Mouse (Mus musculus): ENCODE data around the gene Cog8. TPM values are rescaled to one million over a fixed set of nuclear protein-coding genes. Genes with fewer than 3 reads are reported as not detected.

Cog8 gene
- polyA plus RNA-seq (2015; fragmentation: Nextera tagmentation; extraction: Ambion mirVana) = 35.0 and 35.6 TPM in 2 replicates

DNA sequence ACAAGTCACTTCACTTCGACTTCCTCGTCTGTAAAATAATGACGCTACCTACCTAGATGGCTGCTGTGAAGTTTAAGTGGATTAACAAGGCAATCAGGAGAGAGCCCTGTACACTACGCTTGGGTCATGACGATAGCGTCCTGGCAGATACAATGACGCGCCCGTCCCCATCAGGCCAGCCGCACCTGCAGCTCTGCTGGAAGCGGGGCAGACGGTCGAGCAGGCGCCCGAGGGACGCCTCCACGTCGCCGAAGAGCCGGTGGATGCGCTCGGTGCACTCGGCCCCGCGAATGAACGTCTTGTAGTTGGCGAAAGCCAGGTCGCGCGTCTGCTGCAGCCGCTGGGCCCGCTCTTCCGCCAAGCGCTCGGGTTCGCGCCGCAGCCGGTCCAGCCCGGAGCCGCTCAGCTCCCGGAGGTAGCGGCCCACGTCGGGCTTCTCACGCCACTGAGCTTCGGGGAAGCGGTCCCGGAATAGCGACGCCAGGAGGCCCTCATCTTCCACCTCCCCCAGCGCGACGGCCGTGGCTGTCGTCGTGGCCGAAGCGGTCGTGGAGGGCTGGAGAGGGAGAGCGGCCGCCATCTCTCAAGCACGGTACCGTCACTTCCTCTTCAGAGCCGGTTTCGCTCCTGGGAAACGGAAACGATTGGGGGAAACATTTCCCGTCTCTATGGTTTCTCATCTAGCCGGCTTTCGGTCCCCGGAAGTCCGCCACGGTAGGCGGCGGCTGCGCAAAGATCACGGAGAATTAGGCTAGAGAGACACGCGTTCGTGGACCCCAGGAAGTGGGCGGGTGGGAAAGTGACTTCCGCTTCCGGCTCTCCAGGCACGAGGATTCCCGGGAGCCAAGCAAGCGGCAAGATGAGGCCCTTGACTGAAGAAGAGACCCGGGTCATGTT lies at the start of gene Cog8, which contains the start of gene Nip7:
TSS of gene Cog8 (minus strand) at position 614 of the 897 bp plus-strand sequence.
TSS of gene Nip7 (plus strand) at position 802 of the 897 bp plus-strand sequence.
- WGBS = under 1% methylated on average over 88 of the region's 88 CpGs
- Histone ChIP-seq H3K9me3 (ENCODE audit: low read length) (peaks cover 3% of the 10 kb centered on the region; the same call in 1 of the 2 replicates), H3K4me1 (ENCODE audit: insufficient read depth, low read length) (peaks cover 23% of the 10 kb centered on the region), H3K27ac (ENCODE audit: low read length) (peak within 1 kb of the TSS; percentile 80), H3K27me3 (ENCODE audit: insufficient read depth, low read length) (no peaks in the 10 kb centered on the region), H3K4me3 (ENCODE audit: low read length) (peak within 1 kb of the TSS; percentile 99), H3K36me3 (ENCODE audit: insufficient read depth, low read length) (peaks cover 54% of the 10 kb centered on the region), H3K4me2 (replicated peaks; ENCODE audit: low read depth, low read length) (peak within 1 kb of the TSS; percentile 90), H3K9ac (replicated peaks; ENCODE audit: low read length) (peak within 1 kb of the TSS; percentile 93)
- peak; percentile 93 for ATAC-seq (ENCODE audit: low FRiP score, low TSS enrichment)

DNA sequence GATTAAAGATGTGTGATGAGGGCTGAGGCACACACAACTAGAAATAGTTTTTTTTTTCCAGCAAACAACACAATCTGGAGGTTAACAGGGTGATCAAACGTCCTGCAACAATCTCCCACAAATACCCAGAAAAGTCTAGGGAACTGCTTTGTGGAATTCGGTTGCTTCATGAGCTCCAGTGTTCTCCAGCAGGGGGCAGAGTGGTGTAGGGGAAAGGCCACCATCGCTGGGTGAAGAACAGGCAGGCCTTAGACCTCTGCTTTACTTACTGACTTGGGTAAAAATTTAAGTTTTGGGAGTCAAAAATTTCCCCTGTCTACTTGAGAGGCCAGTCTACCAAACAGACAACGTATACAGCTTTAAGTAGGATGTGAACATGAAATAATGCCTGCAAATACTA lies 48.1 kb upstream of the Cog8 start:
- Histone ChIP-seq H3K9me3 (ENCODE audit: low read length) (no peaks in the 10 kb centered on the region), H3K36me3 (ENCODE audit: insufficient read depth, low read length) (no peaks in the 10 kb centered on the region), H3K4me1 (ENCODE audit: insufficient read depth, low read length) (peaks cover 10% of the 10 kb centered on the region; the same call in 1 of the 2 replicates), H3K27me3 (ENCODE audit: insufficient read depth, low read length) (no peaks in the 10 kb centered on the region), H3K4me3 (ENCODE audit: low read length) (no peak overlapping the region), H3K27ac (ENCODE audit: low read length) (no peak overlapping the region), H3K9ac (replicated peaks; ENCODE audit: low read length) (no peak overlapping the region), H3K4me2 (replicated peaks; ENCODE audit: low read depth, low read length) (no peak overlapping the region)
- no peak for ATAC-seq (ENCODE audit: low FRiP score, low TSS enrichment)
- WGBS = 7% methylated on average over 4 of the region's 4 CpGs

DNA sequence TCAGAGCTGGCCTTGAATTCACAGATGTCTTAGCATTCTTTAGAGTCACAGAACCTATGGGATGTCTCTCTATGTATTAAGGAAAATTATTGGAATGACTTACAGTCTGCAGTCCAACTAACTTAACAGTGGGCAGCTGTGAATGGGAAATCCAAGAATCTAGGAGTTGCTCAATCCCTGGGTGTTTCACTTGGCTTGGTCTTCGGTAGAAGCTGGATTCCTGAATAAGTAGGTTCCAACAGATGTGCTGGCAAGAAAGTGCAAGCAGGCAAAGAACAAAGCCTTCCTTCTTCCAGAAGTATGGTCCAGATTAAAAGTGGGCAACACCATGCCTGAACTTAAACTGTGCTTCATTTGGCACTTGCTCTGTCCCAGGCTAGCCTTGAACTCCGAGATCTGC lies 44.1 kb upstream of the Cog8 start:
- no peak overlapping the region for H3K27ac ChIP-seq (ENCODE audit: low read length)
- ATAC-seq (ENCODE audit: low FRiP score, low TSS enrichment) = no peak

DNA sequence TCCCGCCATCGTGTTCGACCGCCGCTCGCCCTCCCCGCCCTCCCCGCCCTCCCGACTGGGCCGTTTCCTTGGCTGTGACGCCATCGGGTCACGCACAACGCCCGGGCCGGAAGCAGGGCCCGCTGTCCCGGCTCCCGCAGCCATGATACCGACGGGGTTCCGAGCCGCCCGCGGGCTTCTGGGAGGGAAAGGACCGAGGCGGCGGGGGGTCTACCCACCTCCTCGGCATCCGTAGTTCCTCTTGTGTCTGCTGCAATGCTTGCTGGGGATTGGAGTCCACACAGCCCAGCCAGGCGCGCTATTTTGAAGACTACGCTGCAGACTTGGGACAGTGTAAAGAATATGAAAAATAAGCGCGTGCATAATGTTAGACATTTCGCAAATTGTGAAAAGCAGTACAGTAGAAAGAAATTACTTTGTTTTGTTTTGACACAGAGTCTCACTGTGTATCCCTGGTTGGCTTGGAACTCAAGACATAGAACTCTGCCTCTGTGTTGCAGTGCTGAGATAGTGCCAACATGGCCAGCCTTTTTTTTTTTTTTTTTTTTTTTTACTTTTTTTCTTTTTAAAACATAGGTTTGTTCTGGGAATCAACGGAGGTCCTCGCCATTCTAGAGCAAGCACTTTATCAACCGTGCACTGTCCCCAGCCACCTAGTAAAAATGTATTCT lies 40.0 kb upstream of the Cog8 start, which contains the start of gene Terf2:
TSS of gene Terf2 (minus strand) at position 182 of the 671 bp plus-strand sequence.
- peak within 1 kb of the TSS; percentile 89 for H3K9ac ChIP-seq (replicated peaks; ENCODE audit: low read length)
- H3K9me3 ChIP-seq (ENCODE audit: low read length) = no peaks in the 10 kb centered on the region
- peak within 1 kb of the TSS; percentile 88 for H3K4me3 ChIP-seq (ENCODE audit: low read length)
- peaks cover 20% of the 10 kb centered on the region; the same call in 1 of the 2 replicates for H3K4me1 ChIP-seq (ENCODE audit: insufficient read depth, low read length)
- peak; percentile 95 for ATAC-seq (ENCODE audit: low FRiP score, low TSS enrichment)
- peak within 1 kb of the TSS; percentile 92 for H3K27ac ChIP-seq (ENCODE audit: low read length)
- 3% methylated on average over 38 of the region's 39 CpGs for WGBS
- H3K36me3 ChIP-seq (ENCODE audit: insufficient read depth, low read length) = peaks cover 14% of the 10 kb centered on the region; the same call in 1 of the 2 replicates
- peak within 1 kb of the TSS; percentile 75 for H3K4me2 ChIP-seq (replicated peaks; ENCODE audit: low read depth, low read length)
- no peaks in the 10 kb centered on the region for H3K27me3 ChIP-seq (ENCODE audit: insufficient read depth, low read length)

More for the DNA sequence above, 44.1 kb upstream of the Cog8 start:
- H3K36me3 ChIP-seq (ENCODE audit: insufficient read depth, low read length) = no peaks in the 10 kb centered on the region
- no peaks in the 10 kb centered on the region for H3K27me3 ChIP-seq (ENCODE audit: insufficient read depth, low read length)
- no peak overlapping the region for H3K4me2 ChIP-seq (replicated peaks; ENCODE audit: low read depth, low read length)
- no peak overlapping the region for H3K4me3 ChIP-seq (ENCODE audit: low read length)
- H3K9me3 ChIP-seq (ENCODE audit: low read length) = no peaks in the 10 kb centered on the region
- 88% methylated on average over 2 of the region's 2 CpGs for WGBS
- H3K4me1 ChIP-seq (ENCODE audit: insufficient read depth, low read length) = 0 out of 2 replicates have a peak, but pooled peaks cover 4% of the 10 kb centered on the region
- H3K9ac ChIP-seq (replicated peaks; ENCODE audit: low read length) = no peak overlapping the region

DNA sequence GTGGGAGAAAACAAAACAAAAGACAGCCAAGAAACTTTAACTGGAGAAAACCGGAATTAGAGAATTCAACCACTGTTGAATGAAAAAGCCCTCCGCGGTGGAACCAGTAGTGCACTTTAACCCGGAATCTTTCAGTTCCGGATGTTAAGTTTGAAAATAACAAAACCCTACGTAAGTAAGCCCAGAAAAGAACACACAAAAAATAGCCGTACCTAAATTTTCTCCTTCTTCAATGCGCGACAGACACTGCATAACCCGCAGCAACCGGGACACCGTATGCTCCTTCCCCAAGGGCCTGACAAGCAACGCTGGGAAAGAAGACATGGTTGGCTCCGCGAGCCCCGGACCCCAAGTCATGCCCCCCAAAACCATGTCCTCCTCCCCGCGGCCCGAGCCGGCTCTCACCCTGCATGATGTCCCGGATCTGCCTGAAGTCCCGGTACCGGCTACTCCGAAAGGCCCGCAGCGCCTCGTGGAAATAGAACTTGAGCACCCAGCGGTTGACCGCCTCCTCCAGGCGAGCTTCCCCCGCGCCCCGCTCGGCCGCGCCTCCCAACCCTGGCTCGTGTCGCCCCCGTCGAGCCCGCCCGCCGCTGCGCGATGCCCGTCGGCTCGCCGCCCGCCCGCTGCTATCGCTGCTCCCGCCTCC lies 39.4 kb upstream of the Cog8 start:
- Histone ChIP-seq H3K36me3 (ENCODE audit: insufficient read depth, low read length) (peaks cover 20% of the 10 kb centered on the region), H3K27me3 (ENCODE audit: insufficient read depth, low read length) (no peaks in the 10 kb centered on the region), H3K9me3 (ENCODE audit: low read length) (no peaks in the 10 kb centered on the region), H3K27ac (ENCODE audit: low read length) (peak overlapping the region; percentile 92), H3K9ac (replicated peaks; ENCODE audit: low read length) (peak overlapping the region; percentile 89), H3K4me3 (ENCODE audit: low read length) (peak overlapping the region; percentile 88), H3K4me2 (replicated peaks; ENCODE audit: low read depth, low read length) (peak overlapping the region; percentile 75), H3K4me1 (ENCODE audit: insufficient read depth, low read length) (peaks cover 20% of the 10 kb centered on the region; the same call in 1 of the 2 replicates)
- ATAC-seq (ENCODE audit: low FRiP score, low TSS enrichment) = peak; percentile 88
- under 1% methylated on average over 43 of the region's 53 CpGs for WGBS

DNA sequence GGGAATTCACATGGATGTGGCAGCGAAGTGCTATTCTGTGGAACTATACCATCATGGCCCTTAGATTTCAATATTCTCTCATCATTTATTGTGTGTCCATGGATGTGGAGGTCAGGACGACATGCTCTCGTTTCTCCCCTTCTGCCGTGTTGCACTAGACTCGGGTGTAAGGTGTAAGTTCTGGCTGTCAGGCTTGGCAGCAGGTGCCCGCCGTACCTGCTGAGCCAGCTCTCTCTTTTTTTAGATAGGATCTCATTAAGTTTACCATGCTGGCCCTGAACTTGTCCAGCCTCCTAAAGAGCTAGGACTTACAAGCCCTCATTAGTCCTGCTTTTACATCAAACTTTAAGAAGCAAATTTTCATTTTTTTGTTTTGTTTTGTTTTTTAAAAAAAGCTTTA lies 34.0 kb upstream of the Cog8 start:
- H3K36me3 ChIP-seq (ENCODE audit: insufficient read depth, low read length) = peaks cover 59% of the 10 kb centered on the region

DNA sequence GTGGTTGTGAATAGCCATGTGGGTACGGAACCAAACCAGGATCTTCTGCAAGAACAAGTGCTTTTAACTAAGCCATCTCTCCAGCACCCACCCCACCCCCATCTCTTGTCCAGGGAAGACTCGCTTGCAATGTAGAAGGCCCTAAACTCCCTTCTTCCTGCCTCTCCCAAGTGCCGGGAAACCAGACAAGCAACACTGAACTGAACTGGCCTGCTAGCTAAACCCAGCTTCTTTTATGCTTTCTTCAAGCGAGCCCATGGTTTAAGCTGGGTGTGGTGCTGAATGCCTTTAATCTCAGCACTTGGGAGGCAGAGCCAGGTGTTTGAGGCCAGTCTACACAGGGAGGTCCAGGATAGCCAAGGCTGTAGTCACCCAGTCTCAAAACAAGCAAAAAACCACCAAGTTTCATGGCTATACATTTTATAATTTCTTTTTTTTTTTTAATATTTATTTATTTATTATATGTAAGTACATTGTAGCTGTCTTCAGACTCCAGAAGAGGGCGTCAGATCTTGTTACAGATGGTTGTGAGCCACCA lies 32.1 kb upstream of the Cog8 start:
- no peak overlapping the region for H3K4me2 ChIP-seq (replicated peaks; ENCODE audit: low read depth, low read length)
- peaks cover 70% of the 10 kb centered on the region for H3K36me3 ChIP-seq (ENCODE audit: insufficient read depth, low read length)
- no peak for ATAC-seq (ENCODE audit: low FRiP score, low TSS enrichment)
- H3K27me3 ChIP-seq (ENCODE audit: insufficient read depth, low read length) = no peaks in the 10 kb centered on the region
- H3K27ac ChIP-seq (ENCODE audit: low read length) = no peak overlapping the region
- H3K4me3 ChIP-seq (ENCODE audit: low read length) = no peak overlapping the region
- 95% methylated on average over 5 of the region's 5 CpGs for WGBS
- H3K4me1 ChIP-seq (ENCODE audit: insufficient read depth, low read length) = no peaks in the 10 kb centered on the region; the same call in 1 of the 2 replicates
- peaks cover 6% of the 10 kb centered on the region; the same call in 1 of the 2 replicates for H3K9me3 ChIP-seq (ENCODE audit: low read length)
- no peak overlapping the region for H3K9ac ChIP-seq (replicated peaks; ENCODE audit: low read length)

More for the DNA sequence above, 34.0 kb upstream of the Cog8 start:
- H3K9ac ChIP-seq (replicated peaks; ENCODE audit: low read length) = no peak overlapping the region
- H3K27ac ChIP-seq (ENCODE audit: low read length) = no peak overlapping the region
- H3K4me1 ChIP-seq (ENCODE audit: insufficient read depth, low read length) = peaks cover 17% of the 10 kb centered on the region; the same call in 1 of the 2 replicates
- no peaks in the 10 kb centered on the region for H3K27me3 ChIP-seq (ENCODE audit: insufficient read depth, low read length)
- no peak overlapping the region for H3K4me3 ChIP-seq (ENCODE audit: low read length)
- peaks cover 6% of the 10 kb centered on the region; the same call in 1 of the 2 replicates for H3K9me3 ChIP-seq (ENCODE audit: low read length)
- no peak for ATAC-seq (ENCODE audit: low FRiP score, low TSS enrichment)
- no peak overlapping the region for H3K4me2 ChIP-seq (replicated peaks; ENCODE audit: low read depth, low read length)
- over 99% methylated on average over 7 of the region's 7 CpGs for WGBS

DNA sequence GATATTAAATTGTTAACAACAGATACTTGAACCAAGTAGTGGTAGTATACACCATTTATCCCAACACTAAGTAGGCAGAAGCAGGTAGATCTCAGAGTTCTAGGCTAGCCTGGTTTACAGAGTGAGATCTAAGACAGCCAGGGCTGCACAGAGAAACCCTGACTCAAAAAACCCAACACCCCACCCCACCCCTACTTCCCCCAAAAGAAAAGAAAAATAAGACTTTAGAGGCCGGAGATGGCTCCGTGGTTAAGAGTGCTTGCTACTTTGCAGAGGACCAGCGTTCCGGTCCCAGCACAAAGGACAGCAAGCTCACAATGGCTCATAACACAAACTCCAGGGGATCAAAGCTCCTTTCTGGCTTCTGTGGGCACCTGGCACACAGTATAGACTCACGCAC lies 29.5 kb upstream of the Cog8 start:
- 98% methylated on average over 5 of the region's 5 CpGs for WGBS
- Histone ChIP-seq H3K36me3 (ENCODE audit: insufficient read depth, low read length) (peaks cover 72% of the 10 kb centered on the region), H3K4me1 (ENCODE audit: insufficient read depth, low read length) (no peaks in the 10 kb centered on the region), H3K9ac (replicated peaks; ENCODE audit: low read length) (no peak overlapping the region), H3K27ac (ENCODE audit: low read length) (no peak overlapping the region), H3K27me3 (ENCODE audit: insufficient read depth, low read length) (no peaks in the 10 kb centered on the region), H3K9me3 (ENCODE audit: low read length) (peaks cover 6% of the 10 kb centered on the region; the same call in 1 of the 2 replicates), H3K4me3 (ENCODE audit: low read length) (no peak overlapping the region), H3K4me2 (replicated peaks; ENCODE audit: low read depth, low read length) (no peak overlapping the region)
- no peak for ATAC-seq (ENCODE audit: low FRiP score, low TSS enrichment)

DNA sequence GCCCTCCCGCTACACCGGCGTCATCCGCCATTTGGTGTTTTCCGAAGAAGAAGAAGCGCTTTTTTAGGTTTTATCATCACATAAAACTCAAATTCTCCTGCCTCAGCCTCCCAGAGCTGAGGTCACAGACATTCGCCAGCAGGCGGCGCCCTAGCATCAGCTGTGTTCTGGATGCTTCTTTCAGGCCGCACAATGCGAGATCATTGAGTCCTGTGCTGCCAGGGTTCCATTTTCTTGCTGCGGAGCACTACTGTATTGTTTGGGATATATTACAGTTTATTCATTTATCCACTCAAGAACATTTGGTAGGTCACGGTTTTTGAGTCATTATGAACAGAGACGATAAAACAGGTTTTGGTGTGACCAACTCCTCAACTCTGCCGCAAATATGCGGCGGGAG lies 28.9 kb upstream of the Cog8 start:
- no peak overlapping the region for H3K9ac ChIP-seq (replicated peaks; ENCODE audit: low read length)
- no peak for ATAC-seq (ENCODE audit: low FRiP score, low TSS enrichment)
- 97% methylated on average over 17 of the region's 17 CpGs for WGBS
- H3K9me3 ChIP-seq (ENCODE audit: low read length) = peaks cover 6% of the 10 kb centered on the region; the same call in 1 of the 2 replicates
- H3K27ac ChIP-seq (ENCODE audit: low read length) = no peak overlapping the region
- H3K36me3 ChIP-seq (ENCODE audit: insufficient read depth, low read length) = peaks cover 72% of the 10 kb centered on the region
- H3K4me2 ChIP-seq (replicated peaks; ENCODE audit: low read depth, low read length) = no peak overlapping the region
- no peaks in the 10 kb centered on the region for H3K4me1 ChIP-seq (ENCODE audit: insufficient read depth, low read length)
- H3K4me3 ChIP-seq (ENCODE audit: low read length) = no peak overlapping the region
- H3K27me3 ChIP-seq (ENCODE audit: insufficient read depth, low read length) = no peaks in the 10 kb centered on the region
